Mouse (Mus musculus): ENCODE measurements around the gene Ptpra.

Ptpra gene

GRCm38 (mm10) chr2:130597601-130598010 is 147.5 kb downstream of the Ptpra start:
- peak; percentile 39 for DNase-seq (ENCODE audit: low read depth, low spot score)

- DNase-seq (ENCODE audit: low read depth, low spot score) = no peak
Measured at GRCm38 (mm10) chr2:130598399-130598798, 148.3 kb downstream of the Ptpra start.

- DNase-seq (ENCODE audit: low read depth, low spot score) = no peak
Measured at GRCm38 (mm10) chr2:130602195-130602594, 152.1 kb downstream of the Ptpra start.
